Mouse (Mus musculus): ENCODE measurements at regions not wholly inside any gene's neighbourhood (a gene's known extent, or its start where the extent isn't known, plus 50 kb on each side); places are given as distances from the start of the nearest gene placed in this dataset.
"Not testable (repeated sequence)": the region's sequence is repeated elsewhere in the genome, so short reads cannot be mapped to it uniquely, and the experiment has no call there.

GRCm38 (mm10) chr3:137226151-137226550 is 114.7 kb upstream of the Emcn start:
- no peak for DNase-seq (ENCODE audit: low spot score)

DNA sequence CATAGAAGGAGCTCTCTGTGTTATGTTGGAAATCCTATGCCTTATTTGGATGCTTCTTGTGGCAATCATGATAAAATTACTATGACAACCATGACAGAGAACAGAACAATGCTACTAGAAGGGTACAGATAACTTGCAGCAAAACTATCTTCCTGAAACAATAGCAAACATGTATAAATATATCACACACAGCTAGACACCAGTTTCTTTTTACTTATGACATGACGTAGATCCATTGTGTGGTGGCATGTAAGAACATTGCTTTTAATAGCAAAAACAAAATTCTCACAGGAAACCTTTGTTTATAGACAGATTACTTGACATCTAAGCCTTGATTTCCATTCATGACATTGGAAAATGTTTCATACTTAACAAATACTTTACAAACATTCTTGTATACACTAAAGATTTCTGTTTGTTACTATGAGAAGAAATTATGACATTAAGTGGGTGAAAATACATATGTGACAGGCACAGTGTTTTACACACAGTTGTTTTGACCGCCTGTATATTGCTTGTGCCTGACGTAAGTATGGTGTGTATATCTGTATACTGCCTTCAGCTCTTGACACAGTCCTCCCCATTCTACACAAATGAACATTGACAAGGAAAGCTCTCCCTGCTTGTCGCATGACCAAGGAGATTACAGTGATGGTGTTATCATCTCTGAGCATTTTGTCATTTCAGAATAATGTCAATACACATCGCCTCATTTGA is 113.6 kb upstream of the Emcn start:
- DNase-seq (ENCODE audit: low spot score), result no peak

DNA sequence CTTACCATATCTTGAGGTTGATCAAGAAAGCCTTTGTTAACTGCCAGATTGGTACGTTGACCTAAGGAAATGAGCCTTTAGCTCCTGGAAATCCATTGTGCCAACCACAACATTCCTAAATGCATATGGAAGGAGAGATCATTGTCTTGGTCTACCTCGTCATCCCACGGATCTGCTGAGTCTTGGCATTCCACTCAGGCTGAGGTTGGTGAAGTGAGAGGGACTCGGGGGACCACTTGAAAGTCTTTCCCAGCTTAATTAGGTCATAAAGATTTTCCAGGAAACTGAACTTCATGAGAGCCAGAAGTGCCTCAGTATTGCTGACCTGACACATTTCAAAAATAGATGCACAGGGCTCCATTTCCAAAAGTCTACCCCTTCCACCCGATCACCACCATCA is 112.5 kb upstream of the Emcn start:
- DNase-seq (ENCODE audit: low spot score), result no peak

DNA sequence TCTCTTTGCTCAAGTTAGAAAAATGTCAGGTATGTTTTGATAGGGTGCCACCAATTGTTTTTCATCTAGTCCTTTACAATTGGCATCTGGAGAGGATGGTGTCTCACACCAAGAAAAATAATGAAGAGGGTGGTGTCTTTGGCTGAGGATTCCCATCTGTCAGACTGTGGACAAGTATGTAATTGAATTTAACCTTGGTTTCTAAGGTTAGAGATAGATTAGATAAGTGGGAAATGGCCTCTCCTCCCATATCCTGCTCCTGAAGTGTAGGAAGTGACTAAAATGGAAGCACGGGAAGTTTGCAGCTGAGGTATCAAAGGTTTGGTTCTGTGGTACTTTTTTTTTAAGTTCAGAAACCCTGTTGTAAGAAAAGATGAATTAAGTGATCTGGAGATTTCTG is 98.0 kb upstream of the Emcn start:
- no peak for DNase-seq (ENCODE audit: low spot score)

- no peak for DNase-seq (ENCODE audit: low spot score)
Observed at GRCm38 (mm10) chr3:137263907-137264306, 77.0 kb upstream of the Emcn start.

DNA sequence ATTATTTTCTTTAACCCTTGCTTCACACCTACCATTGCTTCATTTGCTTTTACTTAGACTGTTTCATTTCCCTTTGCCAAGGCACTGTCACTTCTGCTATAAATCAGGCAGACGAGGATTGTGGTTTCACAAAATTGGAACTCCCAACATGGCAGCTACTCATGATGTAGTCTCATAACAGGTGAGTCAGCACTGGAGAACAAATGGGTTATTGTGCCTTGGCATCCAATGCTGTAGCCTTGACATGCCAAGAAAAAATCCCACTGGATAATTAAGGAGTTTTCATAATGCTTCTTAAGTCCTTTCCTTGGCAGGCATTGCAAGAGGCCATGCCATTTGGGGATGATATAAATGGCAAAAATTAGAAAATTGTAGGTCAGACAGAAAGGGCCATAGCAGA is 73.1 kb upstream of the Emcn start:
- DNase-seq (ENCODE audit: low spot score), result no peak

DNA sequence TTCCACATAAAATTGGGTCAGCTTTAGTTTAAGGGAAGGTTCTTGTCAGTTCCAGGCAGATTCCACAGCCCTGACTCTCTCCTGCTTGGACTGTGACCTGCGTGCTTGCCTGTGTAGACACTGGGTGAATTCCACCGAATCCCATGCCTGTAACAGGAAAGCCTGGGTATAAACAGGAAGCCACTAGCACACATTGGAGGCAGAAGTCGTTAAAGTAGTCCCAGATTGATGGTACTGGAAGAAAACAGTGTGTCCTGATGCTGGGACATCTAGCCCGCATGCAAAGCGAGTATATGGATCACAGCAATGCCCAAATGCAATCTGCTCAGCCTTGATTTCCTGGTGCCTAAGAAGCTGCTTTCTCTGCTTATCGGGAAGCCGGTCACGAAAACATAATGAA is 65.4 kb upstream of the Emcn start:
- no peak for DNase-seq (ENCODE audit: low spot score)

- no peak for DNase-seq (ENCODE audit: low spot score)
Observed at GRCm38 (mm10) chr3:137279284-137279683, 61.6 kb upstream of the Emcn start.

DNA sequence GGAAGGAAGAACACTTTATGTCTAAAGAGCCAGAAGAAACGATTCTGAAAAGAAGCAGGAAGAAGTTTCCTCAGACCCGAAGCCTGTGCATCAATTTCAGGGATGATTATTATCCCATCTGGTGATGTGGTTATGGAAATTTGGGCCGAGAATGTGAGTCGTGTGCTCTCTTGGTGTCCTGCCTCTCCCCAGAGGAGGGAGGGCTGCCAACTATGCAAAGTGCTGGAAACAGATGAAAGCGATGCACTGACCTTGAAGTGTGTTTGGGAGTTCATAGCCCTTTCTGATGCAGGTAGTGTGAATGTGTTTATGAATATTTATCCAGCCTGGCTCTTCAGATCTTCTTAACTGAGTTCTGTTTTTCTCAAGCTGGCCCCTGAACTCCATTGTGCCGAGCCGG is 59.8 kb upstream of the Emcn start:
- DNase-seq (ENCODE audit: low spot score), result peak; percentile 20

DNA sequence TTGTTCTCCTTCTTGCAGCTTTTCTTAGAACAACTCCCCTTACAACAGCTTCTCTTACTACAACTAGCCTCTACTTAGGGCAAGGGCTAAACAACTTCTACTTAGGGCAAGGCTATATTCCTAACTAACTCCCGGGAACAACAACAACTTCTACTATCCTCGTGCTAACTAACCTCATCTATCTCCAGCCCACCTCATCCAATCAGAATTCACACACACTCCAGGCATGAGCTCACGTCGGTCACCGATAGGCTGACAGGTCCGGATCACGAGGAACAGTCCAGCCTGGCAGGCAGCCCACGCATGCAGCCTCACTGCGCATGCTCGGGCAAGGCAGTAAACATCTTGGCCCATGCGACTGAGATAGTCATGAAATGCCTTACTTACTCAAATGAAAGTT is 53.3 kb upstream of the Emcn start:
- not testable (repeated sequence) for DNase-seq (ENCODE audit: low spot score)

DNA sequence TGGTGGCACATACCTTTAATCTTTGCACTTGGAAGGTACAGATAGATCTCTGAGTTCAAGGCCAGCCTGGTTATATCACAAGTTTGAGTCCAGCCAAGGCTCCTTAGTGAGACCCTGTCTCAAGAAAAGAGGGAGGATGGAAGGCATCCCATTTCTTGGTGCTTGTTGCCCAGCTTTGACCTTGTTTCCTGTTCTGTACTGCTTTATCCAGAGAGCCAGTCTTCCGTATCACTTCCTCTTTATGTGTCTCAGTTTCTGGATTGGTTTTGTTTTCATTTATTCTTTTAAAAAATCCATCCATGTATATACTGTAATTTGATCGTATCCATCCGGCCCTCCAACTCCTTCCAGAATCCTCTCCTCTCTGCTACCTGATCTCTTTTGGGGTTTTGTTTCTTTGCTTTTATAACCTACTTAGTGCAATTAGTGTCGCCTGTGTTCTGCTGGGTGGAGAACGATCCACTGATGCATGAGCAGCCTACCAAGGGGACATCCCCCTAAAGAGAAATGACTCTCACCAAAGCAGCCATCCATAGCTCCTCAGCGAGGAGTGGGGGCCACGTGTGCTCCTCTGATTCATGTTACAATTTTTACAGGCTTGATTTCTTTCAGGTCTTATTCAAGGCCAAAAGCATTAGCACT is 52.4 kb upstream of the Emcn start:
- no peak for DNase-seq (ENCODE audit: low spot score)

DNA sequence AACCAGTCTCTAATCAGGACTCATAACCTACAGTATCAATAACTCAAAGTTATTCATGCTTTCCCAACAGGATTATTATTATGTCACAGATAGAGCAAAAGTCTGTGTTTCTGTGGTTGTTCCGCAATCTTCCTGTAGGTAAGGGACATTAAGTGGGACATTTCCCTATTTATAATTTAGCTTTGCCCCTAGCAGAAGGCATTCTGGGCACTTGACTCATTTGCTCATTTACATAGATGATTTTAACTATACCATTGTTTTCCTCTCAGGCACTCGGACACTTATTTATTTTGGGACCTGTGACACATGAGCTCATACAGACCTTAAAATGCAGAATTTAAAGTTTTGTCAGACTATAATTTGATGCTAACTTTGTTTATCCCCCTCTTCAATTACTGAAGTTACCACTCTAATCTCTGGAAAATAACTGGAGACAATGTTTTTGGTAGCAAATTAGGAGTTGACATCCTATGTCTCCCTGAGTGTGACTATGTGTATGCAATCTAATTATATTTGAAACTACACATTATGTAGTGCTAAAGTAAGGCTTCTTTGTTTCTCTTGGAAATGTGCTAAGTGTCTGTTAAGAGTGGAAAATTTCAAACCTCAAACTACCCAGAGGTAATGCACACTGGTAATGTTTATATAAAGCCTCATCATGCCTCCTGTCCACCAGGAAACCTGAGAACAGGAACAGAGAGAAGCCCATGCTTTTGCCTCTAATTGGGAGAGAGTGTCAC is 51.8 kb upstream of the Emcn start:
- DNase-seq (ENCODE audit: low spot score), result no peak

DNA sequence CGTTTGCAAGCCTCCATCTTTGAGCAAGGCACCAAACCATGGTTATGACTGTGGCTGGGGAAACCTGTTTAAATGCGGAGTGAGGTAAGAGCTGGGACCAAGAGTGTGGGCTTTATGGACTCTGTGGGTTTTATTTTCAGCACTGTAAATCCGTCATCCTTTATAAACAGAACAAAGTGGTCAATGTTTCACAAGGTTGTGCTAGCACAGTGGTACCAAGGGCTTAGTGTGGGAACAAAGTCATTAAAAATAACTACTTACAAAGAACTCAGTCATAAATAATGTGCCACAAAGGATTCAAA is 51.2 kb upstream of the Emcn start:
- no peak for DNase-seq (ENCODE audit: low spot score)
